Mouse (Mus musculus) frontal cortex, adult (tissue): ENCODE measurements at regions not wholly inside any gene's neighbourhood (a gene's known extent, or its start where the extent isn't known, plus 50 kb on each side); places are given as distances from the start of the nearest gene placed in this dataset.
A peak's percentile ranks its signal among the peaks of the same experiment; 100 is the strongest.

ENCODE experiments used
- ATAC-seq: cut with Nextera tagmentation; 2 replicates; pipeline ENCODE4 v1.9.2; 2017; ENCODE audit warnings: mild to moderate bottlenecking, moderate library complexity, mixed read lengths; ENCODE audit not compliant: low TSS enrichment

GRCm38 (mm10) chr4:82234443-82234842, 471.1 kb downstream of the Nfib start:
- ATAC-seq = peak; percentile 99

- no peak for ATAC-seq
Observed at GRCm38 (mm10) chr4:82226197-82227119, 479.1 kb downstream of the Nfib start.

- ATAC-seq = no peak
Observed at GRCm38 (mm10) chr4:82220724-82221123, 484.8 kb downstream of the Nfib start.

GRCm38 (mm10) chr4:82220120-82220714, 485.3 kb downstream of the Nfib start:
- no peak for ATAC-seq

GRCm38 (mm10) chr4:82218616-82219015, 486.9 kb downstream of the Nfib start:
- no peak for ATAC-seq

- no peak for ATAC-seq
Observed at GRCm38 (mm10) chr4:82207031-82207430, 498.5 kb downstream of the Nfib start.

- no peak for ATAC-seq
Observed at GRCm38 (mm10) chr4:82200306-82200705, 505.2 kb downstream of the Nfib start.

GRCm38 (mm10) chr4:82199118-82199517, 506.4 kb downstream of the Nfib start:
- no peak for ATAC-seq

GRCm38 (mm10) chr4:82197611-82198010, 507.9 kb downstream of the Nfib start:
- ATAC-seq = peak; percentile 79

- no peak for ATAC-seq
Observed at GRCm38 (mm10) chr4:82196024-82196647, 509.4 kb downstream of the Nfib start.

GRCm38 (mm10) chr4:82193905-82194304, 511.6 kb downstream of the Nfib start:
- ATAC-seq = no peak

- ATAC-seq = no peak
Observed at GRCm38 (mm10) chr4:82186892-82187291, 518.7 kb downstream of the Nfib start.

GRCm38 (mm10) chr4:82183974-82184373, 521.6 kb downstream of the Nfib start:
- no peak for ATAC-seq

GRCm38 (mm10) chr4:82178112-82178511, 527.4 kb downstream of the Nfib start:
- ATAC-seq = no peak

- no peak for ATAC-seq
Observed at GRCm38 (mm10) chr4:82176723-82177122, 528.8 kb downstream of the Nfib start.

- no peak for ATAC-seq
Observed at GRCm38 (mm10) chr4:82173461-82174085, 532.0 kb downstream of the Nfib start.

GRCm38 (mm10) chr4:82170930-82171329, 534.6 kb downstream of the Nfib start:
- no peak for ATAC-seq

- no peak for ATAC-seq
Observed at GRCm38 (mm10) chr4:82168032-82168431, 537.5 kb downstream of the Nfib start.

- ATAC-seq = no peak
Observed at GRCm38 (mm10) chr4:82167396-82167795, 538.2 kb downstream of the Nfib start.

- ATAC-seq = no peak
Observed at GRCm38 (mm10) chr4:82166826-82167225, 538.7 kb downstream of the Nfib start.

- ATAC-seq = no peak
Observed at GRCm38 (mm10) chr4:82166087-82166486, 539.5 kb downstream of the Nfib start.

GRCm38 (mm10) chr4:82164058-82164457, 541.5 kb downstream of the Nfib start:
- no peak for ATAC-seq
